Mouse (Mus musculus) heart, postnatal 0 days (tissue): ENCODE results near the gene Doc2b.

ENCODE experiments used
- CTCF ChIP-seq: IDR thresholded peaks from 2 replicates; pipeline ENCODE4 v1.5.1; 2016; ENCODE audit warnings: antibody characterized with exemption, control low read depth, low read depth
- EP300 ChIP-seq: IDR thresholded peaks from 2 replicates; pipeline ENCODE4 v1.6.1; 2016; ENCODE audit warnings: antibody characterized with exemption, low read depth

DNA sequence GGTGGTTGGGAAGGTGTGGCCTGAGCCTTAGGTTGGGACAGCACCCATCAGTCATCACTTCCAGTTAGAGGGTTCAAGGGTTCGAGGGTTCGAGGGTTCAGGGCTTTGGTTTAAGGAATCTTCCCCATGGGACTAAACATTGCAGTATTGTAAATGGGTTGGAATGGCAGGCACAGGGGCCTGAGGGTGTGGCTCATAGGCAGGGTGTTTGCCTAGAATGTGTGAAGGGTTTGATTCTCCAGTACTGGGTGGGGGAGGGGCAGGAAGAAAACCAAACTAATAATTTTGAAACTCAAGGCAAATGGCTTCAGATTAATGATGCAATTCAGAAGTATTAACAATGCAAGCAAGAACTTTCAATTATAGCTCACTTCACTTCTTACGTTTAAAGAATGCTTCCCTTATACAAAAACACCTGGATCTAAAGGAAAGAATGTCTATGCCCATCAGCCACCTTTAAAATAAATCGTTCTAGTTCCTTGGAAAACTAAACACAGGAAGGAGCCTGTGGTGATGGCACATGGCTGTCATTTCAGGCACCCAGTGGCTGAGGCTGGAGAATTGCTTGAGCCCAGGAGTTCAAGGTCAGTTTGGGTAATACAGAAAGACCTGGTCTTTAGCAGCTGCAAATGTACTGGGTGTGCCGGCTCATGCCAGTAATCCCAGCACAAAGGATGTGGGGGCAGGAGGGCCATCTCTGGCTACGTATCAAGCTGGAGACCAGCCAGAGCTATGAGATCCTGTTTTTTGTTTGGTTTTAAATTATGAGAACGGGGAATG lies 6.1 kb upstream of the Doc2b start:
- TF ChIP-seq CTCF (no peak), EP300 (no peak)
